Mouse (Mus musculus): ENCODE results near the gene Nsmce4a.

- TF ChIP-seq POLR2A (IDR thresholded peaks at IDR 0.05; ENCODE audit: borderline replicate concordance, extremely low read depth, low read depth, low read length) (no peak), CTCF (IDR thresholded peaks at IDR 0.05; ENCODE audit: insufficient read depth, low read length) (no peak)
Measured at GRCm38 (mm10) chr7:130563880-130564279, 9.0 kb downstream of the Nsmce4a start.

Measured in lung, adult 2 months (tissue).